Mouse (Mus musculus) adrenal gland, adult 10 weeks (tissue): Measurements from ENCODE around the gene Zkscan6. TPM values are rescaled to one million over a fixed set of nuclear protein-coding genes. Genes with fewer than 3 reads are reported as not detected.

Experiments used
- polyA plus RNA-seq: library from polyadenylated mRNA; stranded (reverse); fragments of 350-450 nt; fragmentation: Illumina TruSeq; extraction: RNeasy Lipid Tissue Mini Kit (QIAGEN cat#74804); gene quantifications from one replicate; pipeline ENCODE4 v1.2.3, GENCODE M21; 2014; ENCODE audit warnings: low read depth, low replicate concordance

The Zkscan6 gene
- polyA plus RNA-seq: 6.2 TPM

GRCm38 (mm10) chr11:65806909-65807504 lies at the start of gene Zkscan6:
TSS of gene Zkscan6 (plus strand) at chr11:65807175.

DNA sequence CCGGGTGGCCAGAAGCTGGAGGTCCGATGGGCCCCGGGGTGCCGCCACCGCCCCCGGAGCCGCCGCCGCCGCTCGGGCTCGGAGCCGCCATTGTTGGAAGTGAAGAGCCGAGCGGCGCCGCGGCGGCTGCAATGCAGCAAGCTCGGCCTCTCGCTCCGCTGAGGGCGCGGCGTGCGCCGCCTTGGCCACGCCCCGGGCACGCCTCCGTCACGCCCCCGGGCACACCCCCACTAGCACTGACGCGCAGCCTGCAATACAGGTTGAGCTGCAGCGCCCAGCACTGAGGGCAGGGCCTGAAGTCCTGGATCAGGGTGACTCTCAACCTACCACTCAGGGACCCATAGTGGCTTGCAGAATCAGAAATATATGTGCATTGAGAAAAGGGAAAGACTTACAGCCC lies 18.8 kb upstream of the Zkscan6 start, which contains the start of gene Map2k4:
Gene Map2k4 (minus strand): TSS at position 144 of the 400 bp plus-strand sequence.

Other genes starting within 250 kb of the Zkscan6 start
- gene Map2k4, start 18.9 kb upstream of the Zkscan6 start, polyA plus RNA-seq: 105 TPM